Mouse (Mus musculus): Measurements from ENCODE around the gene Card9.
"Not testable (repeated sequence)": the region's sequence is repeated elsewhere in the genome, so short reads cannot be mapped to it uniquely, and the experiment has no call there.

Gene Card9

DNA sequence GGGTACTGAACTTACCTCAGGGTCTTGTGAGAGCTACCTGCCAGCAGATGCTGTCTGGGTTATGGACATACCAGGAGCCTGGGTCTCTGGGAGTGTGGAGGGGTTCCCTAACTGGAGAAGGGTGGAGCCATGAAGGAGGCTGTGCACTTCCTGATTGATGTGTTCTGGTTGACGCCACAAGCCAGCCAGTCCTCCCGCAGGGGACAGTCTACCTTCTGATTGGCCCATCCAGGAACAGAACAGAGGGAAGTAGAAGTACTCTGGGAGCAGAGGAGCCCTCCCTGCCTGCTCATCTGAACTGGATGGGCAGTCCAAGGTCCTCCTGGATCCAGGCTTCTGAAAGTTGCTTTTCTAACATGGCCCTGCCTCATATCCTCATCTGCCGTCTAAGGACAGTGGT is at the start of gene Card9:
Gene Card9 (minus strand): TSS at position 147 of the 400 bp plus-strand sequence.
- no peak for DNase-seq (ENCODE audit: low spot score in 2 of 2)

DNA sequence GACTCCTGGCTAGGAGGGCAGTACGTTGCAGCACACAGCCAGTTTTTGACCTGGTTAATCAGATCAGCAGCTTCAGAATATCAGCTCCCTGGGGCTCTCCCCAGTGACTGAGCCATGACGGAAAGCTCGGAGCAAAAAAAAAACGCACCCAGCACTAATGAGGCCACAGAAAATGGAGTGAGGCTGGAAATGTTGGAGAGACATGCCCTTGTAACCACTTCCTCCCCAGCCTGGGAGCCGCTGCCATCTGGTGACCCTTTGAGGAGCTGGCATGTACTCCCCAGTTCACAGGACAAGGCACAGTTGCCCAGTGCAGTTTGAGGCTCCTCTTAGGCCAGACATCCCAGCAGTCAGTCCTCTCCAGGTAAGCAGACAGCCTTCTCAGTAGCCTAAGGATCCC is 49.4 kb upstream of the Card9 start:
- no peak for DNase-seq (ENCODE audit: low spot score in 2 of 2)

DNA sequence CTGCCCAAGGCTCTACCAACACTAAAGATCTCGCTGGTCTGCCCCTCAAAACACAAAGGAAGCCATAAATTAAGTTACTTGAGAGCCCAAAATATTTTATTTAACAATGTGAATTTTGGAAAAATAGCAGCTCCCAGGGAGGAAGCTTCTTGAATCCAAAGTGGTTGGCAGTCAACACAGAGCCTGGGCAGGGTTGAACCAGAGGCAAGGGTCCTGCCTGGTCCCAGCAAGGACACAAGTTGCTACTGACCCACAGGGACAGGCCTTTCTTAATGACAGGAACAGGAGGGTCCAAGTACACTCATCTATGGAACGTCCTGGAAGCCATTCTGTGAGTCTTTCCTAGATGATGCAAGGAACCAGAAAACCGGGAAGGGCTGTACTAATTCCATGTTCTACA is 48.6 kb upstream of the Card9 start:
- DNase-seq (ENCODE audit: low spot score in 2 of 2), result no peak

DNA sequence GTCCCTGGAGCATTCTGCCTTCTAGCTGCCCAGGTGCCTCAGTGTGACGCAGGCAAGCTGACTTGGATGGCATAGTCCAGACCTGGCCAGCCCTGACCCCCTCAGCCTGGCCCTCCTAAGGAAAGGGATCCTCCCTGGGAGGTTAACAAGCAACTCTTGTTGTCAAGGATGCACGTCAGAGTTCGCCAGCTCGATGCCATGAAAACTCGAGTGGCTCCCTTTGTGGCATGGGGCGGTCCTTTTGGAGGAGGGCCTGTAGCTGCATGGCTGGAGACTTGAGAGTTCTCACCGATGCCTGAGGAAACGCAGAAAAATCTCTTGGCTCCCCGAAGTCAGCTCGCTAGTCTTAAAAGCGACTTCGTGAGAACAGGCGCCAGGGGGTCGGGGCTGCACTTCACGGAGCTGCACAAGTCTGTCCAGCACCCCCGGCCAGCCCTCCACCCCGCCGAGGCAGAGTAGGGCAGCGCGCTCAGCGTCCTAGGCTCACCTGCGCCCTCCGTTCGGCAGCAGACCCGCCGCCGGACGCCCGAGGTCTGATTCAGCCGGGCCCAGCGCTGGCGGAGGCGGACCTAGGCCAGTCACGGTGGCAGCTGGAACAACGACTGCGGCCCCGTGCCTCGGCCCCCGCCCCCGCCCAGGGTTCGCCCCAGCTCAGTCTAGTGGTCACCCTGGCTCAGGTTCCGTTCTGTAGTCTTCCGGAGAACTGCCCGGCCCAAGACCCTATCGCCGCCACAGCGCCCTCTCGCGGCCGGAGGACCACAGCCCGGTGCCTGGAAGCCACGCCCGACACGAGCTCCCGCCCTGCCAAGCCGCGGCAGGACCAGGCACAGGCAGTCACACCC is 48.0 kb upstream of the Card9 start, which contains the start of gene Inpp5e:
Gene Inpp5e (minus strand): TSS at position 689 of the 842 bp plus-strand sequence.
- DNase-seq (ENCODE audit: low spot score in 2 of 2), result peak; percentile 96 to 98

DNA sequence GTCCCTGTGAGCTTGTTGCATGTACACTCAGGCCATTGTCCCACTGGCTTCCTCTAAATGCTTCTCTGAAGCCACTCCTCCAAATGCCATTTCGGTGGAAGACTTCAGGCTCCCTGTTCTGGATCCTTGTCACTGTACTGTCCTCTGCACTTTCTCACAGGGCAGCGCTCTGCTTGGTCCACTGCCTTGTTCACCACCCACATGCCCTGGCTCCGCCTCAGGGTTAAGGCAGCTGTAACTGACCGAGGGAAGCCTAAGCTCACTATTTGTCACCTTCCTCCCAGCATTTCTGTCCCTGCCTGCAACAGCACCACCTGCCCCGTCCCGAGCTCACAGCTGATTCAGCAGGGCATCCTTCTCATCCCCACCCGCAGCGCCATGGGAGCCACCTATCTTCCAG is 42.6 kb upstream of the Card9 start:
- DNase-seq (ENCODE audit: low spot score in 2 of 2), result no peak

DNA sequence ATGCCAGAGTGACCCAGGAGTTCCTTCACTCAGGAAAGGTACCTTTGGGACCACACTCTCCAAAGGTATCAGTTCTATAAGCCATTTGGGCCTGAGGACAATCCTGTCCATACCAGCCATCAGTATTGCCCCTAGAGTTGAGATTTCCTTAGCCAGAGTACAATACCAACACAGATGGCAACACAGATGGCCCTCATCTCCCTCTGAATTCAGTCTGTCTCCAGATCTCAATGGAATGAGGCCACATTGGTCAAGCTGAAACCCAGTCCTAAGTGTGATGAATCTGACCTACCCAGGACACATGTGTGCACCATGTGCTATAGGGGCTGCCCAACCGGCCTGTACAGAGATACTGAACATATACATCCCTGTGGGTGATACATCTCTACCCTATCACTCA is 41.5 kb upstream of the Card9 start:
- no peak for DNase-seq (ENCODE audit: low spot score in 2 of 2)

DNA sequence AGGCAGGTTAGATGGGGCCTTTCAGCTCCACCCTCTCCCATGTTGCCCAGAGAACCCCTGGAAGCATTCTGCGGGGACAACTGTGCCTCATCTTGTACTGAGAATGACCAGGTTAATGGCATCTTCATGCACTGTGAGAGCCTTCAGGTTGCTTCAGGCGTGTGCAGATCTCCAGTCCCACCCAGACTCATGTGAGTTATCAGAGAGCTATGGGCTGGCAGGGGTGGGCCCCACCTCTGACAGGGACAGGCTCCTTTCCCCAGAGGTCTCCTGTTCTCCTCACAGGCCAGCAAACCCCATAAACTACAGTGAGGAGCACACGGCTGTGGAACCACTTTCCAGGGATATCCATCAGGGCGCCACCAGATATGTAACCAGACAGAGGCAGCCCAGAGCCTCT is 40.3 kb upstream of the Card9 start:
- DNase-seq (ENCODE audit: low spot score in 2 of 2), result no peak

DNA sequence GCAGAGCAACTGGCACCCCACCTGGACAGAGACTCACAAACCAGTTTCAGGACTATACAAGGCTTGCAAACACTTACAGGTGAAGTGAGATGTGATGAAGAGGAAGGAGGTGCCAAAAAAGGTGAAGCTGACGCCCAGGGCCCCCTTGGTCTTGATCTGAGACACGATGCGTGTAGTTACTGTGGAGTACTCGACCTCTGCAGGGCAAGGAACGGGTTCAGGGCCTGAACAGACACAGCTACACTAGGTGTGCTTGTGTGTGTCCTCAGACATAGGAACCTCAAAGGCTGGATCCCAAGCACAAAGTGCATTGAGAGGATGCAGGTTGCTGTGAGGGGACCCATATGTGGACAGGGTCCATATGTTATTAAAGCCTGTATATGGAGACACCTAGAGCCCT is 39.6 kb upstream of the Card9 start:
- no peak for DNase-seq (ENCODE audit: low spot score in 2 of 2)

DNA sequence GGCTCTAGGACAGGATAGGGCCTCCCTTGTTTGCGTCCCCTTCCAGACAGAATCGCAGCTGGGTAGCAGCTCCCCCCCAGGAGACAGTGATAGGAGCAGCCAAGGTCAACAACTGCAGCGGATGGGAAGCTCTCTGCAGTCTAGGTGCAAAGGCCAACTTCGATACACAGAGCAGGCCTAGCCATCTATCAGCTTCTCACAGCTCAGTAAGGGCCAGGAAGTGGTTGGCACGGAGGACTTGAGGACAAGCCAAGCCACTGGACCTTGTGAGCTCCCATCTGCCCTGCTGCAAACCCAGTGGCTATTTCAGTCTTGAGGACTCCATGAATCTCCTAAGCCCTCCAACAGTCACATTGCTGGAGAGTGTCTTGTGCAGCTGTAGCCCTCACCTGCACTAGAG is 38.9 kb upstream of the Card9 start:
- no peak for DNase-seq (ENCODE audit: low spot score in 2 of 2)

DNA sequence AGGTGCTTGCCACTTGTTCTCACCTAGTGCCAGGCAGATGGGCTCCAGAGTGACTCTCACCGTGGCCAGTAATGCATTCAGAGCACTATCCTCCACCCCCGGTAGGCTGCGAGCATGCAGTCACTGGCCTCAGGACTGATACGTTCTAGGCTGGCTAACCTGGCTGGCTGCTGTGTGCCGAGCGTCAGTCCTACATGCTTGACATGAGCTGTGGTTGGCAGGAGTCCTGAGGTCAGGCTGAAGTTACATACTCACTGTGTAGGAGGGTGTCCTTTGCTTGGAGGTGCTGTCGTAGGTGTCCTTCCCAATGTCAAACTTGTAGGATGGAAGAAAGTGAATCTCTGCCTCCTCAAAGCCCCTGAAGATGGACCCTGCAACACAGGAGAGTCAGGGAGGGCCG is 38.3 kb upstream of the Card9 start:
- no peak for DNase-seq (ENCODE audit: low spot score in 2 of 2)

DNA sequence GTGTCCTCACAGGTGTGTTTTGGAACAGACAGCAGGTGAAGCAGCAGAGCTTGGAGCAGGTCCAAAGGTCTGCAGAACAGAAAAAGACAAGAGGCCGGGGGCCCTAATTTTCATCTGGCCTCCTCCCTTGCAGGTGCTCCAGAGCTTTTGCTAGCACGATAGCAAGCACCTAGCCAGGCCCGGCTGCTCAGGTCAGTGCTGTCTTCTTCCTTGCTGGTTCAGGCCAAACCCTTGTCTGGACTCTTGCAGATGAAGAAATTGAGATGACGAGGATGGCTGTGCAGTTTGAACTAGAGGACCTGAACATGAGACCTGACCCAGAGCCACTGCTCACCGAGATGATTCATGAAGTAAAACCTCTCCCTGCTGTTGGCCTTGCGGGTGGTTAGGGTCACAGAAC is 30.9 kb upstream of the Card9 start:
- no peak for DNase-seq (ENCODE audit: low spot score in 2 of 2)

DNA sequence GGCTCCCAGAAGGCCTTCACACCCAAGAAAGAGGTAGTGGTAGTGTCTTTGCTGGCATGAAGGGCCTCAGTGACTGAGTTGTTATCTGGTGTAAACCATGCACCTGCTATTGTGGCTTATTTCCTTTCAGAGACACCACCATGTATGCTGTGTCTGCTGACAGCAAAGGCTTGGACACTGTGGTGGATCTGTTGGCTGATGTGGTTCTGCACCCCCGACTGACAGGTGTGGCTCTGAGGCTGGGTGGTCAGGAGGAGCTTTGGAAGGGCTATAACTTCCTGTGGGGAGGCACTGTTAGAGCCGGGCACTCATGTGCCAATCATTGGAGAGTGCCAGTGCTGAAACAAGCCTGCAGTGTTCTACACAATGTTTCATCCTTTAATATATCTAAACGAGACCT is 30.2 kb upstream of the Card9 start:
- no peak for DNase-seq (ENCODE audit: low spot score in 2 of 2)

DNA sequence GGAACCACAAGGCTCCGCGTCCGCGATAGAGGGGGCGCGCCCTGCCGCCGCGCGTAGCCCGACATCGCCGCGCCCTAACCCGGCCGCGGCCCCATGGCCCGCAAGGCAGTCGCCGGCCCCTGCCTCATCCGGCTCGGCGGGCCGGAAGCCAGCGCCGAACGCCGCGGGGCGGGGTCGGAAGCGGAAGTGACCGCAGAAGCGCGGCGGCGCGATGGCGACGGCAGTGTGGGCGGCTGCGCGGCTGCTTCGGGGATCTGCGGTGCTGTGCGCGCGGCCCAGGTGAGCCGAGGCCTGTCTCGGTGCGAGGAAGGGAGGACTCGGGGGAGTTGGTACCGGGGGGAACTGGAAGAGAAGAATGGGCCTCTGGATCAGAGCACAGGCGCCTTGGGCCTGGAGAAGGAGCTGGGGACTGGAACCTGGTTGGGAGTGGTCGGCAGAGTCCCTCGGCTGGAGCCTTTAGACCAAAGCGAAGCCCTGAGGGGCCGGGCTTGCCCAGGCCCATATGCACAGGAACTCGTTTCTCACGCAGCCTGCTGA is 28.5 kb upstream of the Card9 start, which contains the start of the genes Entr1 and Pmpca:
Gene Entr1 (minus strand): TSS at position 163 of the 537 bp plus-strand sequence.
Gene Pmpca (plus strand): TSS at position 186 of the 537 bp plus-strand sequence.
- peak; percentile 79 to 85 for DNase-seq (ENCODE audit: low spot score in 2 of 2)

DNA sequence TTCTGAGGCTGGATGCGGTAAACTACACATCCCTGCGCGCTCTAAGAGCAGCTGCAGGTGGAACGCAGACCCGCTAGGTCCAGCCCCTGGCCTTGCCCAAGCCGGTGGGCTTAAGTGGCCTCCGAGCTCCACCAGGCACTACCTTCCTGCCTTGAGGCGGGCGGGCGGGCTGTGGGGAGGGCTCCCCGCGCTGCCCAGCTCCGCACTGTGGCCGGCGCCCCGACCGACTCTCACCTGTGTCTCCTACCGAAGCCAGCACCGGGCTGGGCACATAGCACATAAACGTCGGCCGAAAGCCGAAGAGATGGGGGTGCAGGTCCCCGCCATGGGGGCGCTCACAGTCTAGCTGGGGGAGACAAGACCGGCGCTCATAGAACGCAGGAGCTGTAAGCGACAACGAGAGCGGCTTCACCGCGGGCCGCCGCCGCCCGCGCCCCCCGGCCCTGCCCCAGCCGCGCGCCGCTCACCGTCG is 28.0 kb upstream of the Card9 start:
- DNase-seq (ENCODE audit: low spot score in 2 of 2), result no peak

DNA sequence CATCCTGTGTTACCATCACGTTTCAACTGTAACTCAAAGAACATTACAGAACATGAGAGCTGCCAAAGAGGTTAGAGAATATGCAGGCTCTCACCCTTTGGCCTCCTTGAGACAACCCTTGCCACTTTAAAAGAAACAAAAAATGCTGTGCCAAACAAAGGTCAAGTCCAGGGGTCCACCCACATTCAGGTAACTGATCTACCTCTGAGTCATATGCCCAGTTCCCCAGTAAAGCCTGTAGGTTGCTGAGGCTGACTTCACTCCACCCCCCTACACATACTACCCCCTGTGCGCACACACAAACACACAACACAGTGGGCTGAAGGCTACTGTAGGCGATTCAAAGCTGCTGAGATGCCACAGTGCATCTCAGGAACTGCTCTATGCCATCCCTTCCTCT is 27.0 kb upstream of the Card9 start:
- DNase-seq (ENCODE audit: low spot score in 2 of 2), result no peak

DNA sequence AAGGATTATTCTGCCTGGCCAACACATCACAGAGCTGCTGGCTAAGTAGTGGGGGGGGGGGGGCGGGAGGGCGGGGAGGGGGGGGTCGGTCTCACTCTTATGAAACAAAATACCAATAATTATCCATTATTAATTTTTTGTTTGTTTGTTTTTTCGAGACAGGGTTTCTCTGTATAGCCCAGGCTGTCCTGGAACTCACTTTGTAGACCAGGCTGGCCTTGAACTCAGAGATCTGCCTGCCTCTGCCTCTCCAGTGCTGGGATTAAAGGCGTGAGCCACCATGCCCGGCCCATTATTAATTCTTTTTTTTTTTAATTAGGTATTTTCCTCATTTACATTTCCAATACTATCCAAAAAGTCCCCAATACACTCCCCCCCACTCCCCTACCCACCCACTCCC is 20.2 kb upstream of the Card9 start:
- not testable (repeated sequence) for DNase-seq (ENCODE audit: low spot score in 2 of 2)

DNA sequence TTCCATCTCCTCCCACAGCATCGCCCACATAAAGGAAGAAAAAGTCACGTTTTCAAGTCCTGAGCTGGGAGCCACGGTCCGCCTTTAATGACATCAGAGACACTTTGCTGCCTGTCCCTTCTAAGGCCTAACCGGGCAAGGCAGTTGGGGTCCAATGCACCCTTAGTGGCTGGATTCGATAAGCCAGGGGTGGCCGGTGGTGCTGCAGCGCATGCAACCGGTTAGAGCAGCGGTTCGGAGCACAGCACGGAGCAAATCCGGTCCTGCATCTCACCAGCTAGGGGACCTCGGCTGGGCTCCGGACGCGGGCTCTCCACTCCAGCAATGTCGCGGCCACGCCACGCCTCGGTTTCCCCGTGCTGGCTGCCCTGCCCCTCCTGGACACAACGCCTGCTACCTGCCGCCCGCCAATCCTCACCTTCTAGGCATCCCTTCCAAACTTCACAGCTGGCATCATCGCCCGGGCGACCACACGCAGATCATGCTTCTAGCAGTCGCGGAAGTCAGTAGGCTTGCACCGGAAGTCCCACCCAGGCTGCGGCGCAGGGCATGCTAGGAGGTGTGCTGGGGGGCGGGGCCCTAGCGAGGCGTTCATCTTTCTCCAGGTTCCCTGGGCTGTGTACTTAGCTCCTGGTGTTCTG is 19.5 kb upstream of the Card9 start, which contains the start of gene Snapc4:
Gene Snapc4 (minus strand): TSS at position 523 of the 641 bp plus-strand sequence.
- peak; percentile 77 to 82 for DNase-seq (ENCODE audit: low spot score in 2 of 2)

DNA sequence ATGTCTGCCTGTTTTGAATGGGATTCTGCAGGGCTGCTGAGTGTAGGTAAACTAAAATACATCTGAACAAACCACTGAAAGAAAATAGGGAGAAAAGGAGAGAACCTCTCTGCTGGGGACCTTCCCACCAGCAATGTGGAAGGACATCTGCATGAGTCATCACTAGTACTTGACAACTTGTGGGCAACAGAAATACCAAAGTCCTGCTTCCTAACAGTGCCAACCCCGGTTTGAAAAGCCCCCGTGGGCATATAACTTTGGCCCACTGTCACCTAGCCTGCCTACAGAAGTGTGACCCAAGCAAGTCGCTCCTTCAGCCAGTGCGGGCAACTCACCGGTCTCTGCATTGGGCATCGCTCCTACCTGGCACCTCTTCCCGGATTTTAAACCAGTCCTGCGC is 11.7 kb upstream of the Card9 start:
- peak in 1 of 2 experiments; percentile 51 for DNase-seq (ENCODE audit: low spot score in 2 of 2)

DNA sequence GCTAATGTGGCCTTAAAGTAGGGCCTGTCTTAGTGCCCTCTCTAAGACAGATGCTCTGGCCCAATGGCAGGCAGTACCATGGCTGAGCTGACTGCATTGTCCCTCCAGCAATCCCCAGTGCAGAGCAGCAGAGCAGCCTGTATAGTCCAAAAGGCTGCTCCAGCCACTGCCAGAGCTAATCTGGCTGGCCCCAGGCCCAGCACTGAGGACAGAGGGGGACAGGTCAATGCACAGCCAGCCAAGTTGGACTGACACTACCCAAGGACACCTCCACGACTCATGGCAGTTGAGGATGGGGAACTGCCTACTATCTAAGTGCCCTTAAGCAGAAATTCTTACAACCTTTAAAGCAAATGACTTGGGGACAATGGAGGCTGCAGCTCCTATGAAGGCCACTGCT is 7.9 kb upstream of the Card9 start:
- DNase-seq (ENCODE audit: low spot score in 2 of 2), result no peak

DNA sequence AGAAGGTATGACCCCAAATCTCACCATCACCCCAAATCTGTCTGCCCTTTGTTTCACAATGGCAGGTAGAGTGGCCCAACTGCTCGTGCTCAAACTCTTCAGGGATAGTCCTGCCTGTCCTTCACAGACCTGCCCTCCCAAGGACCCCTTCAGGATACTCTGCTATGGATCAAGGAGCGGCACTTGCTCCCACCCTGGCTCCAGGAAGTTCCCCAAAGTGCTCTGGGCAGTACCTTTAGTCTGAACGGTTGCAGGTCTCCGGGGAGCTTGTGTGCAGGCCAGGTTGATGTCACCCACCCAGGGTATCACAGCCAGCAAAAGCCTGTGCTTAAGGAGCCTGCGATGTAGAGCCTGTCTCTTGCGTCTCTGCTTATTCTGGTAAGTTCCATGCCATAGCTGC is 7.2 kb upstream of the Card9 start:
- no peak for DNase-seq (ENCODE audit: low spot score in 2 of 2)

DNA sequence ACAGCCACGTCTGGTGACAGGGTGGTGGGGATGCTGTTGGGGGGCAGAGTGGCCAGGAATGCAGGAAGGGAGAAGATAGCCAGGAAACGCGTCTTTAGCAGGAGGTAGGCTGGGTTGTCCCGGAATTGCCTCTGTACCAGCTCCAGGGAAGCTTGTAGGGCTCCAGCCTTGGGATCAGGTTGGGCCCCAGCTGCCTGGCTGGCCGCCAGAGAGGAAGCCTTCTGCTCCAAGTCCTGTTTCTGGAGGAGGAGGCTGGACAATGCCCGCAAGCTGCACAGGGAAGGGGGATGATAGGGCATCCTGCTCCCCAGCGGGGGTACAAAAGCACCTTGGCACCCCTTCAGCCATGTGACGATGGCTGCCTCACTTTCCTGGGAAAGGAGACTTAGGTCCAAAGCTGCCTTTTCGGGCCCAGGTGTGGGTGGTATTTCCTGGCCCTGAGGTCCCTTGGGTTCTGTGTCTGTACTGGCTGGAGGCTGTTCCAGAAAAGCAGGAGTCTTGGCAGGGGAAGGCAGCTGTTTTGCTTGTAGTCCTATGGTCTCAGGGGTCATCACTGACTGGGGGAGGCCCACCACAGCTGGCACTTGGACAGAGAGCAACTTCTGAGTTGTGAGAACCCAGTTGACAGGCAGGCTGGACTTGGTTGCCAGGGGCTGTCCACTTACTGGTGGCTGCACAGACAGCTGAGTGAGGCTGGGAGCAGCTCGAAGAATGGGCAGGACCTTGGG is 4.2 kb upstream of the Card9 start:
- peak; percentile 64 to 71 for DNase-seq (ENCODE audit: low spot score in 2 of 2)

DNA sequence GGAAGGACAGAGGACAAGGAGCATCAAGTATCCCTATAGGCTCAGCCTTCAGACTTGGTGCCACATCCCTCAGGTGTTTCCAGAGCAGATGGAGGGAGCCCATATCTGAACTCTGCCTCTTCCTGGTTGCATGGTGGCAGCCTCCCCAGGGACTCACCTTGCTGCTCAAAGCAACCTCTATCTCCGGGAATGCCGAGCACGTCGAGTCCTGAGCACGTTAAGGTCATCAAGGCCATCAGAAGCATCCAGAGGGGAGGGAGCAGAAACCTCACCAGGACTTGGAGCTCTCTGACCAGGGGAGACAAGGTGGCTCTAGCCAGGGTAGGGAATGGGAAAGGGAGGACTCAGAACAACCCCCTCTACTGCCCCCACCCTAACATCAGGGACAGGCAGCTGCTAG is 2.8 kb upstream of the Card9 start:
- no peak for DNase-seq (ENCODE audit: low spot score in 2 of 2)
